In the genomic region with DNA sequence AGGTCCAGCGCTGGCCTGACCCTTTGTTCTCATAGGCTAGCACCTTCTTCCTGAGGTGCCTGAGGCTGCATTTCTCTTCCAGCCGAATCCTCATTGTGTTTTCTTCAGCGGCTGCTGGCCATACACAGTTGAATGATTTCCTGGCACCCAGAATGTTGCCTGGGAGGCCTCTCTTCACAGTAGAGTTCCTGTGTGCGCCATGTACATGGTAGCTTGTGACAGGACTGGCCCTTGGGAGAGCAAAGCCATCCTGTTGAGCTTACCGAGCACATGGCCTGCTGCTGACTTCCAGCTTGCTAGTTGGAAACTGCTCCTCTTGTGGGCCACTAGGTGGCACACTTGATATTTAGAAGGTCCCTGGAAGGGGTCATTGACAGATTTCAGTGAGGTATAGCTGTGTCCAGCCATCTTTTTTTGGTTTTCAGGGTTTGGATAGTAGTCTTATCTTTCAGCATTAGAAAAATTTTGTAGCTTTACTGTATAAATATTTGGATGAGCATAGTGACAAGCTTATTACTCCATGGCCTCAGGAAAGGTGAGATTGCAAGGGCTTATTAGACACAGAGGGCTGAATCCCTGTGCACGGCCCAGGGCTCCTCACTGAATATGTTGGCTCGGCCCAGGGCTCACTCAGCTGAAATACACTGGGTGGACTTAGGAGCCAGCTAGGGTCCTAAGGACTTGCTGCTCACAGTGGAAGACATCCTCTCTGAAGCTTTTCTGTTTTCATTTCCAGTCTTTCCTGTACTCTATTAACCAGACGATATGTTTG, we compare ENCODE assay signal across 8 mouse cellular contexts. TPM values are rescaled to one million over a fixed set of nuclear protein-coding genes. Genes with fewer than 3 reads are reported as not detected.
A peak's percentile ranks its signal among the peaks of the same experiment; 100 is the strongest.
DNase-seq lines count a peak whose midpoint lies in the region; ATAC-seq and TF ChIP-seq lines count a peak whose summit lies in the region.

No protein-coding gene starts in this region.

- H3K36me3 ChIP-seq in hindbrain, embryonic 10.5 days, result peaks cover 92% of the 10 kb centered on the region
- peaks cover 66% of the 10 kb centered on the region for H3K36me3 ChIP-seq in neural tube, embryonic 15.5 days

- ATAC-seq in neural tube, embryonic 15.5 days (ENCODE audit: low FRiP score), result no peak
- ATAC-seq in monocyte, adult 5-6 weeks (replicated peaks; ENCODE audit: insufficient number of reproducible peaks, low FRiP score, low TSS enrichment, poor library complexity, severe bottlenecking), result no peak

- no peaks in the 10 kb centered on the region for H3K9me3 ChIP-seq in hindbrain, embryonic 10.5 days
- no peaks in the 10 kb centered on the region for H3K9me3 ChIP-seq in neural tube, embryonic 15.5 days (replicated peaks)

- no peak overlapping the region for H3K9ac ChIP-seq in neural tube, embryonic 15.5 days (replicated peaks)

- no peaks in the 10 kb centered on the region for H3K27me3 ChIP-seq in hindbrain, embryonic 10.5 days (ENCODE audit: insufficient read depth, poor library complexity, severe bottlenecking)
- H3K27me3 ChIP-seq in neural tube, embryonic 15.5 days (replicated peaks), result no peaks in the 10 kb centered on the region

- peak; percentile 97 for TF ChIP-seq CTCF in layer of hippocampus, adult 2 months (conservative IDR thresholded peaks at IDR 0.05)
- peak; percentile 82 for TF ChIP-seq CTCF in cortical plate, adult 2 months (IDR thresholded peaks at IDR 0.05; ENCODE audit: extremely low read depth, insufficient read depth, low read length)

- H3K4me3 ChIP-seq in layer of hippocampus, adult 2 months, result no peak overlapping the region
- no peak overlapping the region for H3K4me3 ChIP-seq in cortical plate, adult 2 months (ENCODE audit: insufficient read depth, low read length)
- H3K4me3 ChIP-seq in hindbrain, embryonic 10.5 days, result no peak overlapping the region
- no peak overlapping the region for H3K4me3 ChIP-seq in neural tube, embryonic 15.5 days (replicated peaks)

- 69% methylated on average over 8 of the region's 8 CpGs for WGBS in hindbrain, embryonic 10.5 days
- 68% methylated on average over 8 of the region's 8 CpGs for WGBS in neural tube, embryonic 15.5 days

- no peaks in the 10 kb centered on the region for H3K4me1 ChIP-seq in cortical plate, adult 2 months (ENCODE audit: control insufficient read depth, insufficient read depth, low read length)
- H3K4me1 ChIP-seq in hindbrain, embryonic 10.5 days (replicated peaks), result peaks cover 4% of the 10 kb centered on the region; the same call in 1 of the 2 replicates
- peaks cover 12% of the 10 kb centered on the region; the same call in 1 of the 2 replicates for H3K4me1 ChIP-seq in neural tube, embryonic 15.5 days

- H3K27ac ChIP-seq in layer of hippocampus, adult 2 months, result no peak overlapping the region
- no peak overlapping the region for H3K27ac ChIP-seq in cortical plate, adult 2 months (ENCODE audit: insufficient read depth, low read length)
- peak overlapping the region; percentile 45; the same call in 1 of the 2 replicates for H3K27ac ChIP-seq in hindbrain, embryonic 10.5 days
- H3K27ac ChIP-seq in neural tube, embryonic 15.5 days (replicated peaks), result 0 out of 2 replicates have a peak overlapping the region, but pooled peaks have one; percentile 33

- H3K4me2 ChIP-seq in neural tube, embryonic 15.5 days, result no peak overlapping the region

- no peak for TF ChIP-seq POLR2A in cortical plate, adult 2 months (IDR thresholded peaks at IDR 0.05; ENCODE audit: extremely low read depth, insufficient read depth, low read length)

- peak; percentile 39 to 45 for DNase-seq in layer of hippocampus, adult 2 months (ENCODE audit: low spot score in 2 of 2)
- no peak for DNase-seq in layer of hippocampus, adult 9-11 months
- peak; percentile 90 for DNase-seq in MN1 (ENCODE audit: low spot score)
- DNase-seq in hindbrain, embryonic 10.5 days (ENCODE audit: low spot score), result peak; percentile 18
- DNase-seq in left cerebral cortex, postnatal 4 days, result peak; percentile 45

- intact Hi-C loops in left cerebral cortex, postnatal 4 days (cut with DNase I), result loop anchor here (5.0 to 10.0 kb wide), 2 partner anchors 289 to 357 kb away; no protein-coding TSS in a partner anchor

RNA-seq across cellular contexts. Expression of a gene that starts 28.5 kb away (rescaled TPM):
- 10 to 100 TPM; 32.7 to 61.0 TPM for total RNA-seq in layer of hippocampus, adult 2 months (2021)
- polyA plus RNA-seq in cortical plate, adult 2 months (2012; rRNA removed), result 68.4 and 76.1 TPM in 2 replicates
- 56.9 and 64.5 TPM in 2 replicates for polyA plus RNA-seq in hindbrain, embryonic 10.5 days (2016; fragmentation: Nextera tagmentation; extraction: Ambion mirVana)
- total RNA-seq in left cerebral cortex, postnatal 4 days (2021), result 10 to 100 TPM; 30.2 to 30.7 TPM
- 51.1 and 52.8 TPM in 2 replicates for polyA plus RNA-seq in neural tube, embryonic 15.5 days (2015; fragmentation: Nextera tagmentation; extraction: Ambion mirVana)
- total RNA-seq in monocyte, adult 5-6 weeks (2017), result 23.5 to 63.3 TPM (median 27.5 TPM) in 3 replicates

RNA-seq across cellular contexts. Expression of a gene that starts 33.3 kb away (rescaled TPM):
- not detected for total RNA-seq in layer of hippocampus, adult 2 months (2021)
- polyA plus RNA-seq in cortical plate, adult 2 months (2012; rRNA removed), result 0.29 and 0.42 TPM in 2 replicates
- 0.12 and 0.17 TPM in 2 replicates for polyA plus RNA-seq in hindbrain, embryonic 10.5 days (2016; fragmentation: Nextera tagmentation; extraction: Ambion mirVana)
- under 1 TPM in 1 of 2 experiments, not detected in 1; 0.48 TPM for total RNA-seq in left cerebral cortex, postnatal 4 days (2021)
- 0.46 and 0.50 TPM in 2 replicates for polyA plus RNA-seq in neural tube, embryonic 15.5 days (2015; fragmentation: Nextera tagmentation; extraction: Ambion mirVana)
- total RNA-seq in monocyte, adult 5-6 weeks (2017), result not detected in 3 replicates

Comparison
In these comparisons a context has a peak if more than half of its experiments do, and no peak if none do; other contexts are left out.
1. H3K27ac ChIP-seq: peak in hindbrain, embryonic 10.5 days (single experiment) and neural tube, embryonic 15.5 days (single experiment); none in layer of hippocampus, adult 2 months (single experiment) and cortical plate, adult 2 months (single experiment).